Mouse (Mus musculus): ENCODE data around the gene Aarsd1. TPM values are rescaled to one million over a fixed set of nuclear protein-coding genes. Genes with fewer than 3 reads are reported as not detected.
"Not testable (repeated sequence)": the region's sequence is repeated elsewhere in the genome, so short reads cannot be mapped to it uniquely, and the experiment has no call there.

Aarsd1 gene
- polyA plus RNA-seq, 1 experiment from 2014 or later, result 57.2 TPM

DNA sequence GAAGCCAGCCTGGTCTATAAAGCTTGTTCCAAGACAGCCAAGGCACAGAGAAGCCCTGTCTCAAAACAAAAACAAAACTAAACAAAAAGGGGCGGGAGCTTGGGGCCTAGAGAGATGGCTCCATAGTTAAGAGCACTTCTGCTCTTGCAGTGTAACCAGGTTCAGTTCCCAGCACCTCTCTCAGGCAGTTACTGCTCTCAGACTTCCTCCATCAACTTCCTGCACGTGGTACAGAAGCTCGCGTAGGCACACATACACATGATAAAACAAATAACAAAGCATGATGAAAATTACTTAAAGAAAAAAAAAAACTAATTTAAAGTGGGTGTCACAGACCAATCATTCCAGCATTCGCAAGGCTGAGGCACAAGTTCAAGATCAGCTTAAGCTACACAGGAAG is 2.7 kb upstream of the Aarsd1 start:
- Histone ChIP-seq H3K9me3 (no peaks in the 10 kb centered on the region), H3K9ac (no peak overlapping the region), H3K4me2 (no peak overlapping the region), H3K4me1 (peaks cover 17% of the 10 kb centered on the region), H3K27me3 (no peaks in the 10 kb centered on the region), H3K36me3 (no peaks in the 10 kb centered on the region), H3K27ac (no peak overlapping the region), H3K4me3 (no peak overlapping the region)
- 88% methylated on average over 5 of the region's 5 CpGs for WGBS
- ATAC-seq (ENCODE audit: insufficient number of reproducible peaks, low FRiP score, low TSS enrichment, low read depth), result no peak

DNA sequence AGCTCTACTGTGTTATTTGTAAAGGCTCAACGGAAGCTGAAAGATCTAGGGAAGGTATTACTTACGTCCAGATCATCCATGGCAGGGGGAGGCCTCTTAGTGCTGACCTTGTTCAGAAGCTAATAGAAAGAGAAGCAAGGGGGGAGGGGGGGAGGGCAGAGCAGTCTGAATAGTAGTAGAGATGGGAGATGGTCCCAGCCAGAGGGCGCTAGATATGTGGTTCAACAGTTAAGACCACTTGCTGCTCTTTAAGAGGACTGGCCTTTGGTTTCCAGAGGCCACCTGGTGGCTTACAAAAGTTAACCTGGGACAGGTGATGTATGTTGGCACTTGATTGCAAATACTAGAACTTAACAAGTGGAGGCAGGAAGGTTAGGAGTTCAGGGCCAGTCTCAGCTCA is 2.2 kb upstream of the Aarsd1 start:
- Histone ChIP-seq H3K9ac (no peak overlapping the region), H3K4me1 (peaks cover 17% of the 10 kb centered on the region), H3K27ac (no peak overlapping the region), H3K9me3 (no peaks in the 10 kb centered on the region), H3K36me3 (no peaks in the 10 kb centered on the region), H3K4me3 (no peak overlapping the region), H3K27me3 (no peaks in the 10 kb centered on the region), H3K4me2 (no peak overlapping the region)
- ATAC-seq (ENCODE audit: insufficient number of reproducible peaks, low FRiP score, low TSS enrichment, low read depth), result no peak
- WGBS, result 41% methylated on average over 3 of the region's 3 CpGs

DNA sequence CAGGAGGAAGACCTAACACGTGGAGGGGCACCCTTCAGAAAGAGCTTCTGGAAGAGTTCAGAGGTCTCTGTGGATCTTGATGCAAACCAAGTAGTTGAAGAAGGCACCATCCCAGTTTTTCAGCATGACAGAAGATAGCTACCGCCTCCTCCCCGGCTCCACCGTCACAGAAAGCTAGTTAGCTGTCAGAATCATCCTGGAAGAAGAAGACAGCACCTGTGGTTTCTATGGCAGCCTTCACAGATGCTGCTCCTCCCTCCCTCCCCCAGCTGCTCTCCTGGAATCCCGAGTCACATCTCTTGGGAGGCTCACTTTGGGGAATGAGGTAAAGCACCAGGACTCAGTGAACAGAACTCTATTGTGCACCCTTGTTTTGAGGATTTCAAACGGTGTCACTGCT is 1.6 kb upstream of the Aarsd1 start:
- no peaks in the 10 kb centered on the region for H3K9me3 ChIP-seq
- H3K4me1 ChIP-seq, result peaks cover 12% of the 10 kb centered on the region
- peaks cover under 1% of the 10 kb centered on the region; the same call in 1 of the 2 replicates for H3K36me3 ChIP-seq
- WGBS, result 55% methylated on average over 6 of the region's 6 CpGs
- no peak overlapping the region for H3K27ac ChIP-seq
- H3K4me3 ChIP-seq, result no peak overlapping the region
- no peaks in the 10 kb centered on the region for H3K27me3 ChIP-seq
- ATAC-seq (ENCODE audit: insufficient number of reproducible peaks, low FRiP score, low TSS enrichment, low read depth), result no peak
- no peak overlapping the region for H3K4me2 ChIP-seq
- H3K9ac ChIP-seq, result no peak overlapping the region

DNA sequence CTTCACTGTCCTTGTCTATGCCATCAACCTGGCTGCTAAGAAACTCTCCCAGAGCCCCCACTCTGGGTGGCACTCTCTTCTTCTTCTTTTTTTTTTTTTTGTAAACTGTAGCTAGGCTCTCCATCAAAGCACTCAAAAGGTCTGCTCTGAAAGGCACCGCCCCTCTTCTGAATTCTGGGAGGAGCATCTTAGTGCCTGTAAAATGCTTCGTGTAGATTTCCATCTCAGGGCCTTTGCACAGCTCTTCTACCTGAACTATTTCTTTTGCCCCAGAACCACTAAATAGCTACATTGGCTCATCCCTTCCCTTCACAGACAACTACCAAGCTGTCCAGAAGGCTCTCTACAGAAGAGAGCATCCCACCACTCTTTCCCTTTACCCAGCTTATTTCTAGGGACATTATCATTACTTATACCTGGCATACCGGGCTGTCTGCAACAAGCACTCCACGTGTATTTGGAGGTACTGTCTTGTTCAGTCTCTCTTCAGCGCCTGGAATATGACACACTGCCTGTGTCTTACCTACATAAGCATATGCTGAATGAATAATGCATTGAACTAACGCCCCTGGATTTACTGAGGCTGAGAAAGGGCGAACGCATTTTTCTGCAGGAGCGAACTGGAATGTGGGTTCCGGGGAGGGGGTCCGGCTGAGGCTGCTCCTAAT is 848 bp downstream of the Aarsd1 start:
- peak overlapping the region; percentile 68 for H3K4me2 ChIP-seq
- H3K27ac ChIP-seq, result peak overlapping the region; percentile 82
- H3K27me3 ChIP-seq, result no peaks in the 10 kb centered on the region
- no peaks in the 10 kb centered on the region for H3K9me3 ChIP-seq
- peak overlapping the region; percentile 81 for H3K9ac ChIP-seq
- H3K4me1 ChIP-seq, result peaks cover 7% of the 10 kb centered on the region
- peak; percentile 12; the same call in 1 of the 2 replicates for ATAC-seq (ENCODE audit: insufficient number of reproducible peaks, low FRiP score, low TSS enrichment, low read depth)
- 2% methylated on average over 11 of the region's 11 CpGs for WGBS
- peaks cover 22% of the 10 kb centered on the region for H3K36me3 ChIP-seq
- H3K4me3 ChIP-seq, result peak overlapping the region; percentile 82

DNA sequence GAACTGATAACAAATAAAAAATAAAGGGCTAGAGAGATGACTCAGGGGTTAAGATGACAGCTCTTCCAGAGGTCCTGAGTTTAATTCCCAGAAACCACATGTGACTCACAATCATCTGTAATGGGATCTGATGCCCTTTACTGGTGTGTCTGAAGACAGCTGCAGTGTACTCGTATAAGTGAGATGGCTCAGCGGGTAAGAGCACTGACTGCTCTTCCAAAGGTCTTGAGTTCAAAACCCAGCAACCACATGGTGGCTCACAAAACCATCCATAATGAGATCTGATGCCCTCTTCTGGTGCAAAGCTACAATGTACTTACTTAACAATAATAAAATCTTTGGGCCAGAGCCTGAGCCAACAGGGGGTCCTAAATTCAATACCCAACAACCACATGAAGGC is 2.1 kb downstream of the Aarsd1 start:
- Histone ChIP-seq H3K9ac (no peak overlapping the region), H3K4me3 (no peak overlapping the region), H3K9me3 (no peaks in the 10 kb centered on the region), H3K4me2 (no peak overlapping the region), H3K36me3 (peaks cover 35% of the 10 kb centered on the region), H3K4me1 (peaks cover 7% of the 10 kb centered on the region), H3K27me3 (no peaks in the 10 kb centered on the region), H3K27ac (no peak overlapping the region)
- ATAC-seq (ENCODE audit: insufficient number of reproducible peaks, low FRiP score, low TSS enrichment, low read depth), result no peak
- WGBS, result 86% methylated on average over 2 of the region's 2 CpGs

DNA sequence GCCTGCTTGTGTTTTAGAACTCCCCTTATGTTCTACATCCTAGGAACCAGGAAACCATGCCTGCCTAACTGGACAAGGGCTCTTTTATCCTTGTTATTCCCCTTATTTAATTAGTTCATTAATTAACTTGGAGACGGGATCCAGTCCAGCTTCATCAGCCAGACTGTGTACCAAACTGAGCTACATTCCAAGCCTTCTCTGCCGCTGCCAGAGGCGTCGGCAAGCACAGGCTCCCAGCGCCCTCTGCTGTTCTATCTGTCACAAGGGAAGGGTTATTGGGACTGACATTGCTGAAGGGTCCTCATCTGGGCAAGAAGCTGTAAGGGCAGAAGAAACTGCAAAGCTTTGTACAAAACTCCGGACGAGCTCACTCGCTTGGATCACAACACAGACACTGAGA is 22.3 kb downstream of the Aarsd1 start:
- H3K4me2 ChIP-seq, result no peak overlapping the region

DNA sequence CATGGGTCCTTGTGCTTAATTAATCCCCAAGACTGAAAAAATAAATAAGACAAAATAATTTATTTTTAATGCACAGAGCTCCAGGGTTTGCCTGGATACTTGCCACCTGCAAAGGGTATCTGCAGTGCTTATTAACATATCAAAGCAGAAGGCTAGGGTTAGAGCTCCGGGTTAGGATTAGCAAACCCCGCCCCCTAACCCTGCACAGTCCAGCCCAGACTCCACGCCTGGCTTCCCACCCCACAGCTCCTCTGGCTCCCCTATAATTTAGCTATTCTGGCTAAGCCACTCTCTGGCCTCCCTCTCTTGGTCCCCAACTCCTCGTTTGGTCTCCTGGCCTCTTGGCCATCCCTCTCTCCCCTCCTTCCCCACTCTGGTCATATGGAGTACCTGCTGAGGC is 35.6 kb downstream of the Aarsd1 start:
- 0 out of 2 replicates have a peak, but pooled peaks cover under 1% of the 10 kb centered on the region for H3K27me3 ChIP-seq
- H3K9me3 ChIP-seq, result no peaks in the 10 kb centered on the region
- no peak overlapping the region for H3K4me3 ChIP-seq
- no peak overlapping the region for H3K27ac ChIP-seq
- no peak for ATAC-seq (ENCODE audit: insufficient number of reproducible peaks, low FRiP score, low TSS enrichment, low read depth)
- no peaks in the 10 kb centered on the region for H3K4me1 ChIP-seq
- H3K9ac ChIP-seq, result no peak overlapping the region
- no peaks in the 10 kb centered on the region for H3K36me3 ChIP-seq
- H3K4me2 ChIP-seq, result no peak overlapping the region
- WGBS, result 12% methylated on average over 4 of the region's 4 CpGs

More for the DNA sequence above, 22.3 kb downstream of the Aarsd1 start:
- no peak for ATAC-seq (ENCODE audit: insufficient number of reproducible peaks, low FRiP score, low TSS enrichment, low read depth)
- no peaks in the 10 kb centered on the region for H3K4me1 ChIP-seq
- H3K9ac ChIP-seq, result no peak overlapping the region
- no peaks in the 10 kb centered on the region for H3K27me3 ChIP-seq
- WGBS, result 7% methylated on average over 8 of the region's 8 CpGs
- H3K4me3 ChIP-seq, result no peak overlapping the region
- H3K36me3 ChIP-seq, result no peaks in the 10 kb centered on the region
- no peaks in the 10 kb centered on the region for H3K9me3 ChIP-seq
- no peak overlapping the region for H3K27ac ChIP-seq

DNA sequence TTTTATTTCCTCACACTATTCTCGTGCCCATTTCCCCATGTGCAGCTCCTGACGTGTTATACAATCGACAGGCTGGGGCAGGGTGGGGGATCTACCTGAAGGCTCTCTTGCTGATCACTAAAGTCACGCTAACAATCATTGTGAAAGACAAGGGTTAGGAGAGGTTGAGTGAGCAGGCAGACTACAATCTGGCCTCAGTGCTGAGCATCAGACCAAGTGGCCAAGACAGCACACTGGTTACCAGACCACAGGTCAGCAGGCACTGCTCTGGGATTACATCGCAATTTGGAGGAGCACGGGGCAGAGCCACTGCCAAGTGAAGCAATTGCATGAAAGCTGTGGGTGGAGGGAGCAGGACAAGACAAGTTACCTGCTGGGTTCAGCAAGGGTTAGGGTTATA is 38.5 kb downstream of the Aarsd1 start:
- H3K36me3 ChIP-seq, result no peaks in the 10 kb centered on the region
- H3K4me3 ChIP-seq, result no peak overlapping the region
- H3K27me3 ChIP-seq, result 0 out of 2 replicates have a peak, but pooled peaks cover 3% of the 10 kb centered on the region
- no peak overlapping the region for H3K27ac ChIP-seq
- no peak overlapping the region for H3K9ac ChIP-seq
- 77% methylated on average over 6 of the region's 6 CpGs for WGBS
- H3K4me2 ChIP-seq, result no peak overlapping the region
- no peaks in the 10 kb centered on the region for H3K9me3 ChIP-seq
- no peak for ATAC-seq (ENCODE audit: insufficient number of reproducible peaks, low FRiP score, low TSS enrichment, low read depth)
- H3K4me1 ChIP-seq, result no peaks in the 10 kb centered on the region

DNA sequence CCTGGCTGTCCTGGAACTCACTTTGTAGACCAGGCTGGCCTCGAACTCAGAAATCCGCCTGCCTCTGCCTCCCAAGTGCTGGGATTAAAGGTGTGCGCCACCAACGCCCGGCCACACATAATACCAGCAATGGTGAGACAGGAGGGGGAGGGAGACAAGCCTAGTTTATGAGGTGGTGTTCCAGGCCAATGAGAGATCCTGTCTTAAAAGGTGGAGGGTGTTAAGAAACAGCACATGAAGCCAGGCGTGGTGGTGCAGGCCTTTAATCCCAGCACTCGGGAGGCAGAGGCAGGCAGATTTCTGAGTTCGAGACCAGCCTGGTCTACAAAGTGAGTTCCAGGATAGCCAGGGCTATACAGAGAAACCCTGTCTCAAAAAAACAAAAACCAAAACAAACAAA is 39.2 kb downstream of the Aarsd1 start:
- not testable (repeated sequence) for H3K9ac ChIP-seq; H3K36me3 ChIP-seq; H3K27ac ChIP-seq; H3K4me1 ChIP-seq; H3K4me3 ChIP-seq; H3K4me2 ChIP-seq; ATAC-seq (ENCODE audit: insufficient number of reproducible peaks, low FRiP score, low TSS enrichment, low read depth); H3K9me3 ChIP-seq; H3K27me3 ChIP-seq
- WGBS, result 89% methylated on average over 8 of the region's 8 CpGs

DNA sequence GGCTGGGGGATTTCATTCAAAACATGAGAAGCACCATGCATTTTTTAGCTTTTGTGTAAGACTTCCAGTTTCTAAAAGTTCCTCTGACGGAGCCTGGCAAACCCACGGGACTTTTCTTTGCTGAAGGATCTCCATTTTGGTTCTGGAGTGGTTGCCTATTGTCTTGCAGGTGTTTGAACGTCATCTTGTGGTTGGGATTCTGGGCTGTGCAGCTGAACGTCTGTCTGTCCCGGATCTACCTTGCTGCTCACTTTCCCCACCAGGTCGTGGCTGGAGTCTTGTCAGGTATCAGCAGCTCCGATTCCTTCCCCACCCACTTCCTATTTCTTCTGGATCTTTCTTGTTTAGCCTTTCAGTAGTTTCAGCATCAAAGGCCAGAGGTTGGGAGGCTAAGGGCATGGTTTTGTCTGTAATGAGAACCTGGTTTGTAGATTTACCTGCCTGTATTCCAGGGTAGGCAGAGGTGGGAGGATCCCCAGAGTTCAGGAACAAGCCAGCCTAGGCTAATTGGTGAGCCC is 42.9 kb downstream of the Aarsd1 start:
- Histone ChIP-seq H3K4me2 (no peak overlapping the region), H3K27ac (no peak overlapping the region), H3K4me3 (no peak overlapping the region), H3K9me3 (no peaks in the 10 kb centered on the region), H3K4me1 (no peaks in the 10 kb centered on the region), H3K9ac (no peak overlapping the region), H3K27me3 (0 out of 2 replicates have a peak, but pooled peaks cover 3% of the 10 kb centered on the region), H3K36me3 (no peaks in the 10 kb centered on the region)
- ATAC-seq (ENCODE audit: insufficient number of reproducible peaks, low FRiP score, low TSS enrichment, low read depth), result no peak
- 64% methylated on average over 7 of the region's 7 CpGs for WGBS

DNA sequence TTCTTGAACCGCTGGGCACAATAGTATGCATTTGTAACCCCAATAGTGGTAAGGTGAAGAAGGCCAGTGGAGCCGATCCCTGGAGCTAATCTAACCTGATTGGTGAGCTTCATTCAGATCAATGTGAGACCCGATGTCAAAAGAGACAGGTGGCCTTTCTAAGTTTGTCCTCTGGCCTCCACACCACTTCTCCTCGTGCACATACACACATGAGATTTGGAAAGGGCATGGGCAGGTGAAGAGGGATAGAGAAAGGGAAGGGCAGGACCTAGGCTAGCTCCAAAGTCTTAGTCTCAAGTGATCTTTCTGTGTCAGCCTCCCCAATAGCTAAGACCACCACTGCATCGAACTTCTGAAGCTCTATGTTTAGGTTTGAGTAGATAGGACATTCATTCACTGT is 47.3 kb downstream of the Aarsd1 start:
- H3K9me3 ChIP-seq, result no peaks in the 10 kb centered on the region
- H3K27me3 ChIP-seq, result no peaks in the 10 kb centered on the region
- H3K4me2 ChIP-seq, result no peak overlapping the region
- ATAC-seq (ENCODE audit: insufficient number of reproducible peaks, low FRiP score, low TSS enrichment, low read depth), result no peak
- WGBS, result 75% methylated on average over 5 of the region's 5 CpGs
- H3K27ac ChIP-seq, result no peak overlapping the region
- H3K4me3 ChIP-seq, result no peak overlapping the region
- H3K36me3 ChIP-seq, result no peaks in the 10 kb centered on the region
- H3K9ac ChIP-seq, result no peak overlapping the region
- H3K4me1 ChIP-seq, result no peaks in the 10 kb centered on the region

DNA sequence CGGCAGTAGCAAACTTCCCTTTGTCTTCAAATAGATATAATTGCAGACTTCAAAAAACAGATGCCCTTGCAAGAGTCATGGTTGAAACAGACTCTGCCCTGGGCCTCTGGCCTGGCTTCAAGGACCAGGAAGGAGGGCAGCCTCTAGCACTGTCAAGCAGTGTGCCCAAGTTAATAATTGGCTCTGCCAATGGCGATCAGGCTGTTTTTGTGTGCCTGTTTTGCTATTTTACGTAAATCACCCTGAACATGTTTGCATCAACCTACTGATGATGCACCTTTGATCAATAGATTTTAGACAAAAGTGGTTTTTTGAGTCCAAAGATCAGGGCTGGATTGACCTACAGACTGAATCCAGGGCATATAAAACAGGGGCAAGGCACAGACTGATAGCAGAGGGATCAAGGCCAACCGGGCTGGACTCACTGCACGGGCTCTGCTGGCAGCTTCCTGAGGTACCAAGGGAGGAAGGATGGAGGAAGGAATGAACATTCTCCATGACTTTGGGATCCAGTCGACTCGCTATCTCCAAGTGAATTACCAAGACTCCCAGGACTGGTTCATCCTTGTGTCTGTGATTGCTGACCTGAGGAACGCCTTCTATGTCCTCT is 50.0 kb downstream of the Aarsd1 start, which contains the start of gene G6pc:
TSS of gene G6pc (plus strand) at position 236 of the 610 bp plus-strand sequence.
- H3K27ac ChIP-seq, result no peak within 1 kb of the TSS
- H3K9ac ChIP-seq, result no peak within 1 kb of the TSS
- H3K4me3 ChIP-seq, result no peak within 1 kb of the TSS
- no peaks in the 10 kb centered on the region for H3K4me1 ChIP-seq
- no peaks in the 10 kb centered on the region for H3K9me3 ChIP-seq
- no peak within 1 kb of the TSS for H3K4me2 ChIP-seq
- H3K27me3 ChIP-seq, result no peaks in the 10 kb centered on the region
- no peaks in the 10 kb centered on the region for H3K36me3 ChIP-seq
- 85% methylated on average over 8 of the region's 8 CpGs for WGBS
- no peak for ATAC-seq (ENCODE audit: insufficient number of reproducible peaks, low FRiP score, low TSS enrichment, low read depth)
